Mouse (Mus musculus) adrenal gland, postnatal 10 days (tissue): ENCODE data around the gene Trim63. TPM values are rescaled to one million over a fixed set of nuclear protein-coding genes. Genes with fewer than 3 reads are reported as not detected.
"Not testable (repeated sequence)": the region's sequence is repeated elsewhere in the genome, so short reads cannot be mapped to it uniquely, and the experiment has no call there.

ENCODE experiments used
- DNase-seq: peaks from one replicate; pipeline ENCODE4 v3.0.0; 2021; ENCODE audit warnings: mixed read lengths
- long read RNA-seq, 2 experiments: library from polyadenylated mRNA; stranded (forward); transcript quantifications; one replicate each; pipeline ENCODE4 v2.0.0; 2021
- total RNA-seq, 2 experiments: library from RNA; stranded (reverse); gene quantifications; 2 replicates each; pipeline ENCODE4 v1.2.3; 2021

The Trim63 gene
- 1 to 10 TPM; 3.2 to 8.2 TPM for total RNA-seq
- long read RNA-seq, experiment 1, transcript Trim63-202 (9 exons, 1,886 nt), result major isoform, 5 of 7 reads
- long read RNA-seq, experiment 1, partial matches to known transcripts, result 0 of 7 reads
- long read RNA-seq, experiment 1, other reads (novel, unspliced or antisense), result 2 of 7 reads
- long read RNA-seq, experiment 2, partial matches to known transcripts, result 1 of 2 reads
- long read RNA-seq, experiment 2, other reads (novel, unspliced or antisense), result 0 of 2 reads

GRCm38 (mm10) chr4:134314876-134315275 lies at the start of gene Trim63:
TSS of gene Trim63 (plus strand) at chr4:134315120.
- DNase-seq, result no peak

GRCm38 (mm10) chr4:134265860-134266585 lies 48.9 kb upstream of the Trim63 start:
- no peak for DNase-seq

GRCm38 (mm10) chr4:134268102-134268655 lies 46.7 kb upstream of the Trim63 start:
- no peak for DNase-seq

DNA sequence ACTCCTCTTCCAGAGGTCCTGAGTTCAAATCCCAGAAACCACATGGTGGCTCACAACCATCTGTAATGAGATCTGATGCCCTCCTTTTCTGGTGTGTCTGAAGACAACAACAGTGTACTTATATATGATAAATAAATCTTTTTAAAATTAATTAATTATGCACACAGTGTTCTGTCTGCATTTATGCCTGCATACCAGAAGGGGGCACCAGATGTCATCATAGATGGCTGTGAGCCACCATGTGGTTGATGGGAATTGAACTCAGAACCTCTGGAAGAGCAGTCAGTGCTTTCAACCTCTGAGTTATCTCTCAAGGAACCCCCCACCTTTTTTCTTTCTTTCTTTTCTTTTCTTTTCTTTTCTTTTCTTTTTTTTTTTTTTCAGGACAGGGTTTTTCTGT lies 45.3 kb upstream of the Trim63 start:
- not testable (repeated sequence) for DNase-seq

DNA sequence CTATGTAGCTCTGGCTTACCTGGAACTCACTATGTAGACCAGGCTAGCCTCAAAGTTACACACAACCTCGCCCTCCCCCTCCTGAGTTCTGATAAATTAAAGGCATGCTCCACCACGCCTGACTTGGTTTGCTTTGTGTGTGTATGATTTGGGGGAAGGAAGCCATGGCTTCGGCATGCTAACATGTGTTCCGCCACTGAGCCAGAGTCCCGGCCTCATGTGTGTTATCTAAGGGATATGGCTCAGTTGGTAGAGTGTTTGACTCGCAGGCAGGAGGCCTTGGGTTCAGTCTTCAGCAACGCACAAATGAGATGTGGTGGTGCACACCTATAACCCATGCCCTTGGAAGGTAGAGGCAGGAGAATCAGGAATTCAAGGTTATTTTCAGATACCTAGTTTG lies 42.9 kb upstream of the Trim63 start:
- no peak for DNase-seq

- DNase-seq, result no peak
These were observed 42.0 kb upstream of the Trim63 start for GRCm38 (mm10) chr4:134272731-134273416.

DNA sequence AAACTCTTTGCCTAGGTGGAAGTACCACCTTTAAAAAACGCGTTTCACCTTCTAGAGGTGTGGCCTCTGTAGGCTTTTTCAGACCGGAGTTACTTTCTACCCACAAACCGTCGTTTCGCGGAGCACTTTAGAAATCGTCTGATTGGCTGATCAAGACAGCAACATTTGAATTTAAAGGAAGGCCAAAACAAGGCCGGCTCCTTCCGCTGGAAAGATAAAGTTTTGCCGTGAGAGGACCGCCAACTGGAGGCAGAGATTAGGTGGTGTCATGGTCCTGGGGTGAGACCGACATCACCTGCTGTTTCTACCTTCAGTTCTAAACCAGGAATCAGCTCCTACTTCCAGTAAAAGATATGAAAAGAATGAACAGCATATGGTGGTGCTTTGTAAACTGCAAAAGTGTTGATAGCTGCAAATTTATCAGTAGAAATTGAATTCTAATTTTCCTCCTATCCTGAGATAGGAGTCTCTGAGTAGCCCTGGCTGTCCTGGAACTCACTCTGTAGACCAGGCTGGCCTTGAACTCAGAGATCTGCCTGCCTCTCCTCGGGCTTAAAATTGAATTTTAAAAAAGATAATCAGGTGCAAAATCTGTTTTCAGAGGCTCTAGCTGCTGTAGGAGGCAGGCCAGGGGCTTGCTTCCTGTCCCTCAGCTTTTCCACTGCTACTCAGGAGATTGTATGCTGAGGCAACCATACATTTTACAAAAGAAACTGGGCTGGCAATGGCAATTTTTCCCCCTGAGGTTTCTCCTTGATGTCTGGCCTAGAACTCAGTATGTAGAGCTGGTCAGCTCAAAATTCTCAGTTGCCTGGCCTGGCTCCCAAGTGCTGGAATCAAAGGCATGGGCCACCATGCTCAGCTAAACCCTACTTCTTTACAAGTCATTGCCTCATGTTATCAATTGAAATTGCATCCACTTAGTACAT lies 41.2 kb upstream of the Trim63 start:
- DNase-seq, result peak; percentile 33

- no peak for DNase-seq
These were observed 30.0 kb upstream of the Trim63 start for GRCm38 (mm10) chr4:134284942-134285341.

GRCm38 (mm10) chr4:134286226-134287167 lies 28.4 kb upstream of the Trim63 start:
- no peak for DNase-seq

GRCm38 (mm10) chr4:134287168-134287564 lies 27.8 kb upstream of the Trim63 start:
- peak; percentile 100 for DNase-seq

DNA sequence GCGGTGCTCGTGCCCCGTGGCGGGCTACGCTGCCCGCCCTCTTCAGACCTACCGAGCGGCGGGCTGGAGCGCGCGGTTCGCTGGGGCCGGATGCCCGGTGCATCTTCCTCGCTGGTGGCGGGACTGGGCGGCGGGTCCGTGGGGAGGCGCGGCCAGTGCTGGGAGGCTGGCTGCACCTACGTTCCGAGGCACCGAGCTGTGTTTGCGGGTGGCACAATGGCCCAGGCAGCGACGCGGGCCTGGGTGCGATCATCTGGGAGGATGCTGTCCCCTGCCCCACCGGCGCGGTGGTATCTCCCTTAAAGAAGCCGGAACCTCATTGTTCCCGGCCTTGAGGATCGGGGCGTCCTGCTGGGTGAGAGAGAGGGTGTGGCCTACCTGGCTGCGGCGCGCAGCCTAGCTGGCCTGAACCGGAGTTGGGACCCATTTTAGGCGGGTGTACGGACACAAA lies 27.3 kb upstream of the Trim63 start, which contains the start of gene Pdik1l:
Gene Pdik1l, minus strand, starts transcription at position 321 of the 451 bp plus-strand sequence.
- peak; percentile 82 for DNase-seq

GRCm38 (mm10) chr4:134288397-134289256 lies 26.3 kb upstream of the Trim63 start:
- DNase-seq, result no peak

DNA sequence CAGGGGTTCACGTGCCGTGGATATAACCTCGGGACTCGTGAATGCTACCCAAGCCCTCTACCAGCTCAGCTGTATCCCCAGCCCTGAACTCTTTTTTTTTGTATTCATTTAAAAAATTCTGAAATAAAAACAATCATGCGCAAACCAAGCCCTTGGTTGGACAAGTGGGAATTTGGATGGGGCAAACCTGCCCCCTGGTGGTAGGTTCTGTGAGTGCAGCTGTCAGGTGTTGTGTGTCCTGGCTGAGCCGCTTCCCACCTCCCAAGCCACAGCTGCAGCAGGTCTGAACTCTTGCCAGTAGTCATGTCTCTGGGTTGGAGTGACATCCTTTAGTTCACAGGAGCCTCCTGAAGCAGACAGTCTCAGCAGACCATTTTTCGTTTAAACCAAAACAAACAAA lies 22.9 kb upstream of the Trim63 start:
- DNase-seq, result peak; percentile 84

DNA sequence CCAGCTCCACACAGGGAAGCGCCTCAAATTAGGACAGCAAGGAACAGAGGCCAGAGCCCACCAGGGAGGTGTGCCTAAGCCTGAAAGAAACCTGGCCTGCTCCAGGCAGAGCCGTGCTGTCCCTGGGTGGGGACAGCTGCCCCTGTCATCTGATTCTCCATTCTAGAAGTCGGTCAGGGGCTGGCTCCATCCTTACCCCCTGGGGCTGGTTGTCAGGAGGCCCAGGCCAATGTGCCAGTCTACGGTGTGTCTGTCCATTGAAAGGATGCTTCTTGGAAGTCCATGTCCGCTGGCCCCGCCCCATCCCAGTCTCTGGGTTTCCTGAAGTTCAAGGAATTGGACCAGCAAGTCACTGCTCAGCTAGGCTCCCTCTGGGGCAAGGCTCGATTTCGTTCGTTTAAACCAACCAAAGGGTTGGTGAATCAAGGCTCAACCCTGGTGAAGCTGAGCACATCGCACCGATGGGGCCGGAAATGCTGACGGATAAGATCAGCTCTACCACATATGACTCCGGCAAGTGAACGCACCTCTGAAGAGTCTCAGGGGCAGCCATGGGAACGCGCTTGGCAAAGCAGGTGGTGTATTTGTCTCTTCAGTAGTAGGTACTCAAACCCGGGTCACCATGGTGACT lies 21.7 kb upstream of the Trim63 start:
- DNase-seq, result no peak

DNA sequence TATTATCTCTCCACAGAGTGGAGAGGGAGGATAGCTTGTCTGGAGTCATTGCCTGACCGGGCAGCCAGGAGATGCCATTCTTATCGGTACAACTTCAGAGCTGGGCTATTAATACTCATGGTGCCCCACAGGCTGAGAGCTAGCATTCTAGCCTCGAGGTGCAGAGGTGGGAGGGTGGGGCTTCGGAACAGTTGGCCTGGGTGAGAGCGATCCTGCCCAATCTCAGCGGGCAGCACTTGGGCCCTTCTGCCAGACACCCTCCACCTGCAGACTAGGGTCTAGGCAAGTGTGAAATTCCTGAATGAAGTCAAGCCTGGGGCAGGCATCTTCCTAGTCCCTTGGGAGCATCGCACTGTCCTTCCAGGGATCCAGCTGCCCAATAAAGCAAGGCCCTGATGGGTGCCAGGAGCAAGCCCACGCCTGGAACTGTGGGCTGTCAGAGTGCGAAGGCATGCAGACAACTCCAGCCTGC lies 21.2 kb upstream of the Trim63 start:
- no peak for DNase-seq

- not testable (repeated sequence) for DNase-seq
These were observed 18.8 kb upstream of the Trim63 start for GRCm38 (mm10) chr4:134296096-134296495.

- DNase-seq, result no peak
These were observed 18.4 kb upstream of the Trim63 start for GRCm38 (mm10) chr4:134296523-134296922.

- no peak for DNase-seq
These were observed 17.6 kb upstream of the Trim63 start for GRCm38 (mm10) chr4:134297369-134297768.
